Mouse (Mus musculus) CD4-positive naive resting alpha-beta T cell, adult 57 days (primary cell): ENCODE results near the gene Tectb. TPM values are rescaled to one million over a fixed set of nuclear protein-coding genes. Genes with fewer than 3 reads are reported as not detected.

Source experiments
- total RNA-seq: library from RNA; stranded (reverse); gene quantifications from one replicate; pipeline ENCODE4 v1.2.4, GENCODE M21; 2023

The Tectb gene
- total RNA-seq: not detected

DNA sequence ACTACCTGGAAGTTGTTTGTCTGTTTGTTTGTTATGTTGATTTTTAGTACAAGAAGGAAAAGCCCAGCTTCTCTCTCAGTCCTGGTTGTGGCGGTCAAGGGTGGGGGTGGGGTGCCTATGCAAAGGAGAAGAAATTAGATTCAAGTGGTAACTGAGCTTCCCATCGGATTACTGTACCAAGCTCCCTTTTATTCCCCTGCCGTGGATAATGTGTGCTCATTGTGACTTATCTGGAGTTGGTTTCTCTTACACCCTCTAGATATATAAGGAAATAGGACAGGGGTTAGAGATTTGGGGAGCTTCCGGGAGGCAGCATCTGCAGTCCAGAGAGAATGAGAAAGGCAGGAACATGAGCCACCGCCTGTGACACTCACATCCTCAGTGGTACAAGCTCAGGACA, at the start of gene Tectb:
TSS of gene Tectb (plus strand) at position 301 of the 400 bp plus-strand sequence.

DNA sequence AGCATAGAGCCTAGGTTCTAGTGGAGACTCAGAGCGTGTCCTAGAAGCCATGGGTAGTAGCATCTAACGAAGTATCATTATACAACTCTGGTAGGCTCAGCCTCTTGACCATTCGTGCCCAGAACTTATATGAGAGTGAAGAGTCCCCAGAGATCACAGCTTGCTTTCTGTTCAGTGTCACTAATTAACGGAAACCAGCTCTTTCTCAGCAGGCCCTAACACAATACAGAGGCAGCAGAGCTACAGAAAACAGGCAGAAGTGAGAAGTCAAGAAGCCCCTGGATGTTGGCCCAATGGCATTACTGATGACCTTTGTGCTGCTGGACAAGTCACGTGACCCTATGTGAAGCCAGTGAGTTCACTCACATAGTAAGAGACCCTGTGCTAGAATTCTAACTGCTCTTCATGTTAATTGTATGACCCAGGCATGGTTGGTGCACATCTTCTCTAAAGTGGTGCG, 60.7 kb downstream of the Tectb start, which contains the start of gene Gucy2g:
TSS of gene Gucy2g (minus strand) at position 51 of the 460 bp plus-strand sequence.

Other genes starting within 250 kb of the Tectb start
- 6.4 TPM for gene Gpam, start 53.5 kb upstream of the Tectb start, total RNA-seq
- not detected for gene Gucy2g, start 60.5 kb downstream of the Tectb start, total RNA-seq
- 34.3 TPM for gene Acsl5, start 71.2 kb downstream of the Tectb start, total RNA-seq
- 27.7 TPM for gene Zdhhc6, start 135.3 kb downstream of the Tectb start, total RNA-seq
- 48.2 TPM for gene Vti1a, start 135.6 kb downstream of the Tectb start, total RNA-seq